In the genomic region with DNA sequence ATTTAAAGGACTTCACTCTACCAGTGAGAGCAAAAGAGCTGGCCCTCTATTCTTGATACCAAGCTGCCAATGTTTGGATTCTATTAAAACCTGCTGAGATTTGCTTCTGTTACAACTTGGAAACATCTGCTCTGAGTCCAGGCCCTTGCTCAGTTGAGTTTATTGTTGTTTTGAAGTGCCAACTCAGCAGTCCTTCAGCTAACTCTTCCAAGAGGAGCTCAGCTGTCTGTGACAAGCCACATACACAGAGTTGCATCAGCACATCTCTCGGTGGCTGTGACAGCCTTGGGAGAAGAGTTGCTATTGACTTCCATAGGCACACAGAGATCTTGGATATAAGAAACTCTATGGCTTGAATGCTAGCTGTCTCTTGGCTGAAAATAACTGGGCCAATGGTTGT, we compare ENCODE assay signal across 27 mouse cellular contexts.
DNase-seq lines count a peak whose midpoint lies in the region; ATAC-seq and TF ChIP-seq lines count a peak whose summit lies in the region.
"Had no signal": no experiment of that assay in that cellular context is flagged by ENCODE, and none has a peak within 500 bp of the region (broad histone marks: within the 10 kb centered on the region; RNA-seq: fewer than 3 reads in every experiment).

No protein-coding gene starts in this region.

- no peaks in the 10 kb centered on the region for H3K9me3 ChIP-seq in lung, embryonic 14.5 days (ENCODE audit: low read depth, low read length)
- H3K9me3 ChIP-seq in CH12.LX (replicated peaks; ENCODE audit: low read length), result no peaks in the 10 kb centered on the region
- H3K9me3 ChIP-seq: forebrain, embryonic 12.5 days; heart, embryonic 12.5 days; hindbrain, embryonic 13.5 days; limb, embryonic 13.5 days; neural tube, embryonic 12.5 days had no signal

- in situ Hi-C loops in CH12.LX (cut with MboI; ENCODE audit: low pct_ligation_motif_present, low pct_unique_long_range_greater_than_20kb, low sequenced_read_pairs), result no loop called here

- H3K27me3 ChIP-seq in lung, embryonic 14.5 days (ENCODE audit: insufficient read depth, low read length), result no peaks in the 10 kb centered on the region
- no peaks in the 10 kb centered on the region for H3K27me3 ChIP-seq in CH12.LX (replicated peaks)
- H3K27me3 ChIP-seq: forebrain, embryonic 12.5 days; heart, embryonic 12.5 days; hindbrain, embryonic 13.5 days; limb, embryonic 13.5 days; neural tube, embryonic 12.5 days; Patski had no signal

- ATAC-seq in lung, embryonic 14.5 days (ENCODE audit: insufficient read depth), result peak; percentile 50; the same call in 1 of the 2 replicates
- ATAC-seq: midbrain, embryonic 16.5 days; Patski had no signal

- dilution Hi-C loops in CH12.LX (cut with MboI; ENCODE audit: extremely low pct_ligation_motif_present, extremely low pct_unique_long_range_greater_than_20kb, low sequenced_read_pairs), result no loop called here

- TF ChIP-seq RAD21 in CH12.LX (IDR thresholded peaks at IDR 0.05; ENCODE audit: low read depth, low read length), result no peak

- H3K4me3 ChIP-seq in lung, embryonic 14.5 days (ENCODE audit: low read depth, low read length), result no peak overlapping the region
- H3K4me3 ChIP-seq in CH12.LX (replicated peaks in 1 of 3; ENCODE audit: low read depth in 2 of 3, low read length in 2 of 3, poor library complexity in 1 of 3), result no peak overlapping the region
- H3K4me3 ChIP-seq in macrophage (ENCODE audit: inconsistent target), result no peak overlapping the region
- H3K4me3 ChIP-seq: erythroblast, embryonic 14.5 days; forebrain, embryonic 12.5 days; heart, adult 2 months; heart, embryonic 12.5 days; hindbrain, embryonic 13.5 days; left cerebral cortex, adult 2 months; limb, embryonic 13.5 days; neural tube, embryonic 12.5 days had no signal

- H3K79me2 ChIP-seq in CH12.LX (replicated peaks; ENCODE audit: control insufficient read depth, extremely low read depth, insufficient read depth, poor library complexity, severe bottlenecking) (no peaks in the 10 kb centered on the region), macrophage (ENCODE audit: inconsistent target) (no peaks in the 10 kb centered on the region)

- no peak for TF ChIP-seq POLR2A in CH12.LX (IDR thresholded peaks at IDR 0.05; ENCODE audit: low read depth, low read length)

- no peaks in the 10 kb centered on the region for H3K4me1 ChIP-seq in lung, embryonic 14.5 days (ENCODE audit: insufficient read depth)
- H3K4me1 ChIP-seq in CH12.LX (ENCODE audit: control insufficient read depth in 1 of 2, insufficient read depth in 2 of 2), result no peaks in the 10 kb centered on the region
- H3K4me1 ChIP-seq: forebrain, embryonic 12.5 days; hindbrain, embryonic 13.5 days; limb, embryonic 13.5 days; neural tube, embryonic 12.5 days had no signal

- peaks cover 3% of the 10 kb centered on the region; the same call in 1 of the 2 replicates for H3K36me3 ChIP-seq in lung, embryonic 14.5 days (ENCODE audit: insufficient read depth)
- H3K36me3 ChIP-seq in CH12.LX (replicated peaks in 1 of 2; ENCODE audit: control insufficient read depth in 1 of 2, insufficient read depth in 1 of 2, low read length in 1 of 2) (peaks cover 0 to 9% of the 10 kb centered on the region in 2 experiments), macrophage (ENCODE audit: inconsistent target) (no peaks in the 10 kb centered on the region)

- H3K4me2 ChIP-seq in lung, embryonic 14.5 days, result no peak overlapping the region
- no peak overlapping the region for H3K4me2 ChIP-seq in CH12.LX (ENCODE audit: insufficient read depth, low read depth, poor library complexity, severe bottlenecking)
- H3K4me2 ChIP-seq: forebrain, embryonic 12.5 days; heart, embryonic 12.5 days; hindbrain, embryonic 13.5 days; limb, embryonic 13.5 days; liver, embryonic 11.5 days; midbrain, embryonic 11.5 days; neural tube, embryonic 12.5 days had no signal

- TF ChIP-seq CTCF in lung, embryonic 14.5 days (IDR thresholded peaks at IDR 0.05; ENCODE audit: low read depth), result no peak
- no peak for TF ChIP-seq CTCF in CH12.LX (conservative IDR thresholded peaks at IDR 0.05 in 1 of 2, IDR thresholded peaks at IDR 0.05 in 1 of 2; ENCODE audit: low read depth in 2 of 2, low read length in 2 of 2)

- TF ChIP-seq EP300 in CH12.LX (IDR thresholded peaks at IDR 0.05; ENCODE audit: low read length), result no peak

- WGBS in lung, embryonic 14.5 days, result 51% methylated on average over 1 of the region's 1 CpGs
- WGBS in macrophage (ENCODE audit: missing documents), result 82% methylated on average over 1 of the region's 1 CpGs

- DNase-seq in lung, embryonic 14.5 days, result peak; percentile 66
- DNase-seq in lung, postnatal 14 days, result no peak
- DNase-seq in 3T3-L1 (ENCODE audit: low read depth, low spot score) (peak; percentile 8), CH12.LX (ENCODE audit: extremely low read depth) (no peak)
- DNase-seq in thymus, postnatal 0 days (ENCODE audit: low spot score), result no peak
- DNase-seq: adrenal gland, postnatal 14 days; cerebellum, adult 2 months; cerebellum, postnatal 14 days; heart, adult 2 months; heart, postnatal 4 days; kidney, adult 11 months; kidney, postnatal 14 days; right cerebral cortex, adult 18-20 months; spleen, adult 18-20 months; thymus, adult 18-20 months had no signal

- H3K27ac ChIP-seq in lung, embryonic 14.5 days (ENCODE audit: low read depth), result no peak overlapping the region
- H3K27ac ChIP-seq in CH12.LX (ENCODE audit: insufficient read depth, low read depth) (no peak overlapping the region), macrophage (0 out of 2 replicates have a peak overlapping the region, but pooled peaks have one; percentile 8)
- H3K27ac ChIP-seq: forebrain, embryonic 12.5 days; heart, adult 2 months; hindbrain, embryonic 13.5 days; left cerebral cortex, adult 2 months; limb, embryonic 13.5 days; neural tube, embryonic 12.5 days had no signal

- H3K9ac ChIP-seq in lung, embryonic 14.5 days, result no peak overlapping the region
- no peak overlapping the region for H3K9ac ChIP-seq in CH12.LX (ENCODE audit: insufficient read depth, low read depth)
- H3K9ac ChIP-seq: forebrain, embryonic 12.5 days; heart, embryonic 12.5 days; hindbrain, embryonic 13.5 days; limb, embryonic 13.5 days; neural tube, embryonic 12.5 days had no signal

TF ChIP-seq in CH12.LX, 34 proteins besides CTCF, POLR2A, EP300 and RAD21:
- TF ChIP-seq KAT2A (IDR thresholded peaks at IDR 0.05; ENCODE audit: insufficient replicate concordance, low read length) (no peak), MAFK (IDR thresholded peaks at IDR 0.05; ENCODE audit: insufficient replicate concordance, low read length) (peak; percentile 29; the same call in 1 of the 2 replicates), GABPA (IDR thresholded peaks at IDR 0.05; ENCODE audit: insufficient replicate concordance, low read depth, low read length) (no peak), NRF1 (IDR thresholded peaks at IDR 0.05; ENCODE audit: low read depth, low read length) (no peak), SIN3A (IDR thresholded peaks at IDR 0.05; ENCODE audit: low read length) (no peak)

Comparison
In these comparisons a context has a peak if more than half of its experiments do, and no peak if none do; other contexts are left out.
1. DNase-seq: peak in lung, embryonic 14.5 days (single experiment) and 3T3-L1 (single experiment); none in lung, postnatal 14 days (single experiment), CH12.LX (single experiment) and thymus, postnatal 0 days (single experiment).